Mouse (Mus musculus) megakaryocyte progenitor cell, adult 5-6 weeks (primary cell): ENCODE measurements around the gene Gapvd1. TPM values are rescaled to one million over a fixed set of nuclear protein-coding genes. Genes with fewer than 3 reads are reported as not detected.

Experiments used
- ATAC-seq: replicated peaks from 2 replicates; pipeline ENCODE4 v1.8.0; 2016; ENCODE audit warnings: mild to moderate bottlenecking, moderate TSS enrichment, inconsistent platforms; ENCODE audit not compliant: poor library complexity
- total RNA-seq, 2 experiments: library from RNA; stranded (forward) in 1 of 2; stranded (reverse) in 1 of 2; fragments of 157-497, 149-512 nt in 1 of 2; fragments of 200-1000 nt in 1 of 2; gene quantifications; 2 replicates each; pipeline versions ENCODE4 v1.2.3 to v1.2.4; 2015 to 2017

The Gapvd1 gene
- total RNA-seq, 2 experiments from 2014 or later = 56.7 to 83.3 TPM

DNA sequence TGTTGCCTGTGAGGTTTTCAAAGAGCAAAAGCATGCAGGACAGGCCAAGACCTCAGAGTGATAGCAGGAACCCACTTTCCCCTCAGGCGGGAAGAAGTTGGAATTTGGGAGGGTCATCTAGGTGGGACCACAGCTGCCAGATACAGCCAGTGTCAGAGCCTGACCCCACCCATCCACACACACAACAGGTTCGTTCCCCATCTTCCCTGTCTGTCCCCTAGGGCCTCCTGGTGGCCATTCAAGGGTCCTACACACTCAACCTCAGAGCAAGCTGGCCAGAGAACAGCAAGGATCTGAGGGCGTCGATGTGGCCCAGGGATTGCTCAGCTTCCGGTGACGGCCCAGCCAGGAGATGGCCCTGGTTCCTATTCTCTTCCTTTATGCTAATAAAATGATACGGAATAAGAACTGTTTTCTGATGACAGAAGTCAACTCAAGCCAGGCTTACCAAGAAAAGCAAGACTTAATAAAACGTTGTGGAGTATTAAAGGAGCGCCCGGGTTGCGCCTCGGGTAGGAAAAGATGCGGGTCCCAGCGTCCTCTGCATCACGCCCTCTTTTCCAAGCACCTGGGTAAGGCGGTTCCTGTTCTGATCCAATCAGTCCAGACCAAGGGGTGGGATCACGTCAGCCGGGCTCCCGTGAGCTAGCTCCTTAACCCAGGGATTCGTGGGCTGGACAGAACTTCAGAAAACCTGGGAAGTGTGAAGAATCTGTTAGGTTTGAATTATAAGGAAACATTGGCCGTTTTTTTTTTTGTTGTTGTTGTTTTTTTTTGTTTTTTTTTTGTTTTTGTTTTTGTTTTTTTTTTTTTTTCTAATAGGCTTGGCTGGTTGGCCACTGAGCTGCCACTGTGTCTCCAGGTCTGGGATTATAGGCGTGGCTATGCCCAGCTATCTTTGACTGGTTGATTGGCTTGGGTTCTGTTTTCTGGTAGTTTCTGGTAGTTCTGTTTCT, 110.2 kb downstream of the Gapvd1 start:
- ATAC-seq = peak; percentile 69

DNA sequence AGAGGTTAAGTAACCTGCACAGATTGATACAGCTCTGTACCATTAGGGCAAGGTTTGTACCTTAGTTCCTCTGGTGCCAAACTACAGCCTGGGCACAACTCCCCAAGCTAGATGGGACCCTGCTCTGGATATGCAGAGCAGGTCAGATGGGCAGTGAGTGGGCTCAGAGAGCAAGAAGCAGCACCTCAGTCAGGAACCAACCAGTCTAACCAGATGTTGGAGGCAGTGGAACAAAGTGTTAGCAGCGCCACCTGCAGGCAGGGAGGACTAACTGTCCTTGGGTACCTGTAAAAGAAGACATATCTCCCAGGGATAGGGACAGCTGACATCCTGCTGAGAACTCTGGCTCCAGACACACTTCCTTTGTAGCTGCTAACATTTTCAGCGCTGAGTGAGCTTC, 112.7 kb downstream of the Gapvd1 start:
- peak; percentile 37 for ATAC-seq

DNA sequence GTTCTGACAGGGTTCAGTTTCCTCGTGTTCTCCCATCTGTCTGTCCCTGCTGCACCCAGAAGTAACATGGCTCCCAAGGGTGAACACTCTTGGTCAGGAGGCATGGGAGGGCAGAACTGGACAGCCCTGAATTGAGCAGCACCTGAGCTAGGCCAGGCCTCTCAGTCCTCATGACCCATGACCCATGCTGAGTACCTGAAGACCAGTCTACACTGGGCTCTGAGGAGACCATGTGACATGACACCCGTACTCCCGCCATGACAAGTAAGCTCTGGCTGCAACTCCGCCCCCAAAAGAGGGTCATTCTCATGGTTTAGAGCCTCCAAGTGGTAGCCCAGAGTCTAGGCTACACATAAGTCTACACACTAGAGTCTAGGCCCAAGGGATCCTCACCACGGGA, 115.3 kb downstream of the Gapvd1 start:
- ATAC-seq = no peak

DNA sequence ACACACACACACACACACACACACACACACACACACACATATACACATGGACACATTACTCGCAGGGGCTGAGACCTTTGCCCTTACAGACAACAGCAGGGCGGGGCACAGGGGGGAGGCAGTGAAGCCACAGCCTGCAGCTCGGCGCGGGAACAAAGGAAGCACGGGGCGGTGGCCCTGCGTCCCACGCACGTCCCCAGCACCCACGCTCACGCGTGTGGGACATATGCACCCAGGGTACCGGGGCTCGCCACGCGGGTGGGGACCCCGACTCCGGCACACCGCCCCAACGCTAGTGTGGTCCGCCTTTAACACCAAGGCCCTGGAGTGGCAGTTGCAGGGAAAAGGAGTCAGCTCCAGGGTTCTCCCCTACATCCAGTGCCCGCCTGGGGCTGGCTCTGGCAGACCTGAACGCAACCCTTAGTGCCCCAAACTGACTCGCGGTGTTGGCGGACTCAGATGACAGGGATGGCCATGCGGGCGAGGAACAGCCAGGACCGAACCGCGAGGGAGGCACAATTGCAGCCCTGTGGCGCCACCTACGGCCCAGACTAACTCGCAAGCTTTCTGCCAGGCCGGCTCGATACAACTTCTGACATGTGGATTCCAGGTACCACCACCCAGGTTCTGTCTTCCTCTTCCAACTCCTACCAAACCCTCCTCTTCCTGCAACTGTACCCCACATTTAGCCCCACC, 115.9 kb downstream of the Gapvd1 start:
- peak; percentile 86 for ATAC-seq

DNA sequence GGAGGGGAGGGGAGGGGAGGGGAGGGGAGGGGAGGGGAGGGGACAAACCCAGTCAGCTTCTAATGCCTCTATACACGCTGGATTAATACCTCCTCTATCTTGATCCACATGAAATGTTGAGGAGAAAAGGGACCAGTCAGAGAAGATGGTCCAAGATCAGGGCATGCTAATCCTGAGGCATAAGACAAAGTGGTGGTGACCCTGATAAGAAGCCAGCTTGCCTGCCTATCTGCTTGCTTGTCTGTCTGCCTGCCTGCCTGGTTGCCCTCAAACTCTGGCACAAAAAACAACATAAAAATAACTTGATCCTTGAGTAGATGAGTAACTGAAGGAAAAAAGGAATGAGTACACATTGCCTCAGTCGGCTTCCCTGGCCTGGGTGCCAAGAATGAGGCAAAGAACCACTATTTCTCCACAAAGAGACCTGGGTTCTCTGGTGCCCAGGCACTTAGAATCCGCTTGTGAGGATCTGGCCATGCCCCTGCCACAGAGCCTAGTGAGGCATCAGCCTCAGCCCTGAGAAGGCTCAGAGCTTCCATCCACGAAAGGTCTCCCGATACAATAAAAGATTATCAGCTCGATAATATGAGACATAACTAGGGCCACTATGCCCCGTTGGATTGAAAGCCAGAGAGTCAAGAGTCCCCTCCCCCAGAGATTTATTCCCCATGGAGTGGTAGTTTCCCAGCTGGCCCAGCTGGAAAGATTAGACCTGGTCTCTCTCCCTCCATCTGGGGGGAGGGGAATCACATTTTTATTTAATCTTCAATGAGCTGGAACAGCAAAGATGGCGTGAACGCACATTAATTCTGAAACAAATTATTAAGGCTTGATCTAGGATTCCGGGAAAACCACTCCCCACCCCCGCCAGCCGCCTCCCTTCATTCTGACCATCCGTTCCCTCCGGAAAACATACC, 119.5 kb downstream of the Gapvd1 start:
- ATAC-seq = peak; percentile 70

DNA sequence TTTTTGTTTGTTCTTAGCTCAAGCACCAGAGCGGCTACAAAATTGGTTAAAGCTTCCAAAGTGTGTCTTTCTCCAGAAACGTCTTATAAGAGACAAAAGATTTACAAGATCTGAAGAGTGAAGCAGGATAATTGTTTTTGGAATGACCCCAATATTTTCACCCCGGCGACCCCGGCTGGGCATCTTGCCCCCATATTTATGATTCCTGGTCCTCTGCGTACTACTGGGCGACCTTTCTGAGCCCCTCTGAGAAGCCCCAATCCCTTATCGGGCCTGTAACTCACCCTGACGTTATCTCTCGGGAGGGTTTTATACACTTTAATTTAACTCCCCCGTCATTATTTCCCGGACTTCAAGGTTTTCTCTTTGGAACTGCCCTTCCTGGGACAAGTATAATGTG, 123.0 kb downstream of the Gapvd1 start:
- ATAC-seq = no peak

DNA sequence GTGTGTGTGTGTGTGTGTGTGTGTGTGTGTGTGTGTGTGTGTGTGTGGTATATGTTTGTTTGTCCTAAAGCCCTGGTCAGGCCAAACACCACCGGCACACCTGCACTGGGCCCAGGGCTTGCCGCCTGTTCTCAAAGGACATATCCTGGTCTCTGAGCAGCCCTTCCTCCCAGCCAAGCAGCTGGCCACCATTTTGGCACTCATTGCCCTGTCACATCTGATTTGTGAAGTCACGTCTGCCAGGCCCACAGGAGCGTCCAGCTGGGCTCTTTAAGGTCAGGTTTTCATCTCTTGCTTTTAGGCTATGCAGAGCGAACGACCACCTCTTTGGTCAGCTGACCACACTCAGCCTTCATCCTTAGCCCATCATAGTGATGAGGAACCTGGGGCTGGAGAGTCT, 124.6 kb downstream of the Gapvd1 start:
- no peak for ATAC-seq

DNA sequence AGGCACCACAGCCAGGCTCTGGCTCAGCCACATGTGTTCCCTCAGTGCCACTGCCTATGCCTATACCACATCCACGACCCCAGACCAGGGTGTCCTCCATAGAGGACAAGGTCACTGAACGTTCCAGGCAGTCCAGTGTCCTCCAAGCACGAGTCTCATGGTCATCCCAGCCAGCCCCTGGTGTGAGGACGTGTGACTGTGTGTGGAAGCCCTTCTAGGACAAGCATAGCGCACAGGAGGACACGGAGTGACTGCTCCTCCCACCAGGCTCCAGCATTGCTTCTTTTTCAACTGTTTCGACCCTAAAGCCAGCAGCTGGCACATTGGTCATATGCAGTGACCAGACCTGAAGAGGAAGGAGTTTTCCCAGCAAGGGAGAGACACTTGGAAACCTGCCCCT, 125.3 kb downstream of the Gapvd1 start:
- ATAC-seq = no peak

DNA sequence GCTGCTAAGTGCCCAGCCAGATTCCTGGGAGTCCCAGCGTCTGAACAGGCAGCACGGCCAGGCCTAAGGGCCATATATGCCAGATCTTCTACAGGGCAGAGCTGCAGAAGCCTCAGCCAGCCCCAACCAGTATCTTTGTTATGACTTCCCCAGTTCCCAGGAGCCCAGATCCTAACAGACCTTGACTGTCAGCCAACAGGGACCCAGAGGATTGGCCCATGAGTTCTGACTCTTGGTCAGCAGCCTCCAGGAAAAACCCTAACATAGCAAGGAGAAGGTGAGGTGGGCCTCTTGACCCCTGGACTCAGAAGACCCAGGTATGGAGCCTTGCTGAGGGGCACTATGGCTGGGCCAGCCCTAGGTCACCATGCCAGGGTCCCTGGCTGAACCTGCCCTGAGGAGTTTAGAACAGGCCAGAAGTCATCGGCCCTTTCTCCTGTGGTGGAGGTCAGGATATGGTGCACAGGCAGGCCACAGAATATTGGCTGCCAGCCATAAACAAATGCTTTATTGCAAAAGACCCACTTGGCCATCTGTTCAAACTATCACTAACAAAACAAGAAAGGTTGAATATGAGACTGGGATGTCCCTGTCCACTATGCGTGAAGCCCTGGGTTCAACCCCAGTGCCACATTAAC, 126.0 kb downstream of the Gapvd1 start:
- no peak for ATAC-seq

DNA sequence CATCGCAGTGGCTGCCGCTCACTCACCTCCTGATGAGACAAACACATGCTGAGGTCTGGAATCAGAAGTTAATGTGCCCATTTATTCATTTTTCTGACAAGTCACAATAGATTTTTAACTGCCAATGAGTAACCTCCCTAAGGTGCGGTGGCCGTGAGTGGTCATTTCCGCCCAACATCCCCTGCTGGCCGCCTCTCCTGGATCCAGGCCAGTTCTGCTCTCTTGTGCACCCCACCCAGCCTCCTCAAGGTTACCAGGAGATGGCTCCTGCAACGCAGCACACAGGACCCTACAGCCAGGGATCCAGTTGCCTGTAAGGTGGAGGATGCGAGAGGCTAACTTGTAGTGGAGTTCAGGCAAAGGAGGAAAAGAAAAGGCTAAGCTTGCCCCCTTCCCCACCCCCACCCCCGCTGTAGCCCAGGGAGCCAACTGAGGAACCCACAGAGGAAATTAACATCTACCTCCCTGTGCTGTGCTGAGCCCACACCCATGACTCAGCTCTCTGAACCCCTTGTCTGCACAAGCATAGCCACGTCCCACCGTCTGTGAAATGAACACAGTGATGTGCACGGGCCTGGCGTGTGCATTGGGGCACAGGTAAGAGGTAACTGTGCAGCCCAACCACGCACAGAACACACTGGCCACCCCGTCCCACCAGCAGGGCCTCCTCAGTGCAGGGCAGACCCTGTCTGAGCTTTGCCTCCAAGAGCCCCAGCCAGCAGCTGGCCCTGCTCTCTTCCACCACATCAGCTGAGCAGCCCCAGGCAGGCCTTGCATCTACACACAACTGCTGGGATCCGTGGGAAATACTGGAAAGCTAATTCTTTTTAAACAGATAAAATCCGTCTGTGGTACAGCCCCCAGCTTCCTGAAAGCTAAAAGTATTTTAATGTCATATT, 127.5 kb downstream of the Gapvd1 start:
- ATAC-seq = peak; percentile 77

Other genes starting within 250 kb of the Gapvd1 start
- gene Hspa5, start 16.7 kb upstream of the Gapvd1 start, total RNA-seq (2015) = 536 and 641 TPM in 2 replicates
- gene Hspa5, start 16.7 kb upstream of the Gapvd1 start, total RNA-seq (2017) = 1,697 and 1,773 TPM in 2 replicates
- 18.1 and 21.7 TPM in 2 replicates for gene Rabepk, start 44.7 kb upstream of the Gapvd1 start, total RNA-seq (2015)
- 40.4 and 52.7 TPM in 2 replicates for gene Rabepk, start 44.7 kb upstream of the Gapvd1 start, total RNA-seq (2017)
- 47.7 and 48.8 TPM in 2 replicates for gene Fbxw2, start 71.1 kb upstream of the Gapvd1 start, total RNA-seq (2015)
- gene Fbxw2, start 71.1 kb upstream of the Gapvd1 start, total RNA-seq (2017) = 49.1 and 54.3 TPM in 2 replicates
- gene Gm34653, start 77.8 kb upstream of the Gapvd1 start, total RNA-seq (2015) = 0.64 TPM in 1 of 2 replicates, not detected in the other
- not detected in 2 replicates for gene Gm34653, start 77.8 kb upstream of the Gapvd1 start, total RNA-seq (2017)
- gene Cutal, start 119.2 kb upstream of the Gapvd1 start, total RNA-seq (2015) = not detected in 2 replicates
- gene Cutal, start 119.2 kb upstream of the Gapvd1 start, total RNA-seq (2017) = not detected in 2 replicates
- gene Psmd5, start 119.7 kb upstream of the Gapvd1 start, total RNA-seq (2015) = 81.7 and 88.9 TPM in 2 replicates
- gene Psmd5, start 119.7 kb upstream of the Gapvd1 start, total RNA-seq (2017) = 27.5 and 33.9 TPM in 2 replicates
- 6.9 and 8.8 TPM in 2 replicates for gene Phf19, start 158.8 kb upstream of the Gapvd1 start, total RNA-seq (2015)
- 6.5 and 10.0 TPM in 2 replicates for gene Phf19, start 158.8 kb upstream of the Gapvd1 start, total RNA-seq (2017)
- 1.3 and 1.4 TPM in 2 replicates for gene Traf1, start 206.5 kb upstream of the Gapvd1 start, total RNA-seq (2015)
- gene Traf1, start 206.5 kb upstream of the Gapvd1 start, total RNA-seq (2017) = 0.61 TPM in 1 of 2 replicates, not detected in the other